10 mouse cellular contexts compared by ENCODE assay signal in genomic region chr12:64937493-64937892, GRCm38 (mm10). TPM values are rescaled to one million over a fixed set of nuclear protein-coding genes. Genes with fewer than 3 reads are reported as not detected.
DNase-seq lines count a peak whose midpoint lies in the region; ATAC-seq and TF ChIP-seq lines count a peak whose summit lies in the region.
"Had no signal": no experiment of that assay in that cellular context is flagged by ENCODE, and none has a peak within 500 bp of the region (broad histone marks: within the 10 kb centered on the region; RNA-seq: fewer than 3 reads in every experiment).

No protein-coding gene starts in this region.

- H3K4me3 ChIP-seq in gastrocnemius, adult 2 months: no peak overlapping the region
- H3K4me3 ChIP-seq in midbrain, embryonic 13.5 days (replicated peaks): no peak overlapping the region
- no peak overlapping the region for H3K4me3 ChIP-seq in forebrain, postnatal 0 days (ENCODE audit: low read depth, low read length)
- H3K4me3 ChIP-seq: limb, embryonic 12.5 days; myocyte had no signal

- H3K4me2 ChIP-seq in midbrain, embryonic 13.5 days (replicated peaks): no peak overlapping the region
- H3K4me2 ChIP-seq in forebrain, postnatal 0 days (ENCODE audit: low read depth): no peak overlapping the region
- H3K4me2 ChIP-seq: limb, embryonic 12.5 days had no signal

- H3K4me1 ChIP-seq in midbrain, embryonic 13.5 days (replicated peaks): no peaks in the 10 kb centered on the region
- H3K4me1 ChIP-seq in forebrain, postnatal 0 days (ENCODE audit: insufficient read depth): no peaks in the 10 kb centered on the region
- H3K4me1 ChIP-seq: limb, embryonic 12.5 days had no signal

- no peak for ATAC-seq in midbrain, embryonic 13.5 days
- no peak for ATAC-seq in forebrain, postnatal 0 days

- no peaks in the 10 kb centered on the region for H3K9me3 ChIP-seq in midbrain, embryonic 13.5 days
- no peaks in the 10 kb centered on the region for H3K9me3 ChIP-seq in forebrain, postnatal 0 days (ENCODE audit: low read length)
- H3K9me3 ChIP-seq: limb, embryonic 12.5 days had no signal

- no peak overlapping the region for H3K27ac ChIP-seq in gastrocnemius, adult 2 months
- H3K27ac ChIP-seq in midbrain, embryonic 13.5 days: no peak overlapping the region
- H3K27ac ChIP-seq in forebrain, postnatal 0 days (ENCODE audit: low read depth, low read length): no peak overlapping the region
- H3K27ac ChIP-seq: limb, embryonic 12.5 days had no signal

- peaks cover 14% of the 10 kb centered on the region for H3K36me3 ChIP-seq in midbrain, embryonic 13.5 days
- 0 out of 2 replicates have a peak, but pooled peaks cover 3% of the 10 kb centered on the region for H3K36me3 ChIP-seq in forebrain, postnatal 0 days (ENCODE audit: insufficient read depth)

- WGBS in midbrain, embryonic 13.5 days: 87% methylated on average over 2 of the region's 2 CpGs
- 92% methylated on average over 2 of the region's 2 CpGs for WGBS in forebrain, postnatal 0 days

- intact Hi-C loops in gastrocnemius, adult 2 months (cut with DNase I): no loop called here

- H3K9ac ChIP-seq in midbrain, embryonic 13.5 days (replicated peaks): no peak overlapping the region
- no peak overlapping the region for H3K9ac ChIP-seq in forebrain, postnatal 0 days
- H3K9ac ChIP-seq: limb, embryonic 12.5 days had no signal

- DNase-seq in gastrocnemius, adult 2 months: no peak
- no peak for DNase-seq in gastrocnemius, adult 18-20 months (ENCODE audit: low spot score)
- DNase-seq in 3134 (ENCODE audit: extremely low read depth, insufficient read length, low spot score) (peak; percentile 6), NIH3T3 (ENCODE audit: low read depth) (peak; percentile 36)
- DNase-seq in kidney, postnatal 4 days: peak; percentile 27 to 40
- no peak for DNase-seq in cerebellum, adult 8-10 months
- no peak for DNase-seq in forebrain, postnatal 0 days

- peak; percentile 54 for TF ChIP-seq CTCF in gastrocnemius, adult 2 months (IDR thresholded peaks at IDR 0.05)
- no peak; the same call in 1 of the 2 replicates for TF ChIP-seq CTCF in forebrain, postnatal 0 days (IDR thresholded peaks at IDR 0.05; ENCODE audit: low read depth)

- H3K27me3 ChIP-seq in midbrain, embryonic 13.5 days: no peaks in the 10 kb centered on the region
- H3K27me3 ChIP-seq in forebrain, postnatal 0 days (ENCODE audit: insufficient read depth, low read length): no peaks in the 10 kb centered on the region
- H3K27me3 ChIP-seq: limb, embryonic 12.5 days had no signal

RNA-seq across cellular contexts. Expression of gene Gm527, which starts 19.8 kb away (rescaled TPM):
- 1 to 10 TPM; 5.0 to 5.2 TPM for total RNA-seq in gastrocnemius, adult 2 months (2021)
- total RNA-seq in gastrocnemius, adult 18-20 months (2021): 1 to 10 TPM; 2.4 to 3.5 TPM
- 1.9 and 3.2 TPM in 2 replicates for polyA plus RNA-seq in midbrain, embryonic 13.5 days (2015; fragmentation: Nextera tagmentation; extraction: Ambion mirVana)
- total RNA-seq in forebrain, postnatal 0 days (2014; rRNA removed): 12.2 and 24.8 TPM in 2 replicates
- 1.6 and 2.1 TPM in 2 replicates for polyA plus RNA-seq in forebrain, postnatal 0 days (2015; fragmentation: Nextera tagmentation; extraction: Ambion mirVana)

RNA-seq across cellular contexts. Expression of gene Klhl28, which starts 27.8 kb away (rescaled TPM):
- total RNA-seq in gastrocnemius, adult 2 months (2021): 1 to 10 TPM; 9.6 to 10.0 TPM
- total RNA-seq in gastrocnemius, adult 18-20 months (2021): 1 to 10 TPM; 9.0 TPM
- 24.4 and 30.3 TPM in 2 replicates for polyA plus RNA-seq in midbrain, embryonic 13.5 days (2015; fragmentation: Nextera tagmentation; extraction: Ambion mirVana)
- total RNA-seq in forebrain, postnatal 0 days (2014; rRNA removed): 27.4 and 29.5 TPM in 2 replicates
- 23.6 and 26.4 TPM in 2 replicates for polyA plus RNA-seq in forebrain, postnatal 0 days (2015; fragmentation: Nextera tagmentation; extraction: Ambion mirVana)

RNA-seq across cellular contexts. Expression of gene Togaram1, which starts 28.1 kb away (rescaled TPM):
- total RNA-seq in gastrocnemius, adult 2 months (2021): 1 to 10 TPM; 9.2 to 9.7 TPM
- 1 to 10 TPM; 6.9 to 8.2 TPM for total RNA-seq in gastrocnemius, adult 18-20 months (2021)
- polyA plus RNA-seq in midbrain, embryonic 13.5 days (2015; fragmentation: Nextera tagmentation; extraction: Ambion mirVana): 24.7 and 26.9 TPM in 2 replicates
- 24.5 and 30.1 TPM in 2 replicates for total RNA-seq in forebrain, postnatal 0 days (2014; rRNA removed)
- polyA plus RNA-seq in forebrain, postnatal 0 days (2015; fragmentation: Nextera tagmentation; extraction: Ambion mirVana): 8.2 and 15.2 TPM in 2 replicates

Comparison
In these comparisons a context has a peak if more than half of its experiments do, and no peak if none do; other contexts are left out.
1. DNase-seq: peak in 3134 (single experiment), NIH3T3 (single experiment) and kidney, postnatal 4 days (2 of 2); none in gastrocnemius, adult 2 months (single experiment), gastrocnemius, adult 18-20 months (single experiment), cerebellum, adult 8-10 months (single experiment) and forebrain, postnatal 0 days (single experiment).